Mouse (Mus musculus) NIH3T3 (cell line): Measurements from ENCODE around the gene Sh3bp5.

Experiments
- DNase-seq: peaks from one replicate; pipeline ENCODE4 v3.0.0-alpha.2; 2012; ENCODE audit warnings: low read depth

Gene Sh3bp5

DNA sequence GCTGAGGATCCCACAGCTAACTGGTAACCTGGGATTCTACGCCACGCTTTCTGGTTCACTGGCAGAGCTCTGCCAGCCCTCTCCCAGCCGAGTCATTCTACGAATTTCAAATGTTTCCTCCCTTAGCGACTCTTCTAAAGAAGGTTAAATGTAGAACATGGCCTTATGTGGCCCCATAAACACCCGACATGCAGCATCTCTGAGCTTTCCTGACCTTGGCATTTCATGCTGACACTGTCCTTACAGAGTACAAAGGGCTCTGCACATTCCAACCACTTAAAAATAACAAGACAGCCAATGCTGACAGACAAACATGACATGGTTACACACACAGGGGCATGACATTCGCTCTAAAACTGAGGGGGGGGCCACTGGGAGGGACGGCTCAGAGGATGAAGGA is 27.2 kb downstream of the Sh3bp5 start:
- no peak for DNase-seq

- DNase-seq = no peak
Measured at GRCm38 (mm10) chr14:31407911-31408604, 27.8 kb downstream of the Sh3bp5 start.

DNA sequence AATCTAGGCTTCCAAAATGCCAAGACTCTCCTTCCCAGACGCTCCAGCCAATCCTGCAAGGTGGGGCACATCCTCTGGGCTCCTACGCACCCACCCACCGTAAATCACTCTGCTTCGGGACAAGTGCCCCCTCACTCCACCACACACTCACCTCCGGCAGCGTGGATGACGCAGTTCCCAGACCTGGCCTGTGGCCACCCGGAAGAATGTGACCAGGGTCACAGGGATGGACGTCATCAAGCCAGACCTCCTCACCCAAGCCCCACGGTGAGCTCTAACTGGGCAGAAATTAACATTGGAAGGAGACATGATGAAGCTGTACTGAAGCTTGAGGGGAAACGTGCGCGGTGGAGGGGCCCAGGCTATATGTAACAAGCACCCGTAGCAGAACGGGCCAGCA is 28.7 kb downstream of the Sh3bp5 start:
- no peak for DNase-seq

DNA sequence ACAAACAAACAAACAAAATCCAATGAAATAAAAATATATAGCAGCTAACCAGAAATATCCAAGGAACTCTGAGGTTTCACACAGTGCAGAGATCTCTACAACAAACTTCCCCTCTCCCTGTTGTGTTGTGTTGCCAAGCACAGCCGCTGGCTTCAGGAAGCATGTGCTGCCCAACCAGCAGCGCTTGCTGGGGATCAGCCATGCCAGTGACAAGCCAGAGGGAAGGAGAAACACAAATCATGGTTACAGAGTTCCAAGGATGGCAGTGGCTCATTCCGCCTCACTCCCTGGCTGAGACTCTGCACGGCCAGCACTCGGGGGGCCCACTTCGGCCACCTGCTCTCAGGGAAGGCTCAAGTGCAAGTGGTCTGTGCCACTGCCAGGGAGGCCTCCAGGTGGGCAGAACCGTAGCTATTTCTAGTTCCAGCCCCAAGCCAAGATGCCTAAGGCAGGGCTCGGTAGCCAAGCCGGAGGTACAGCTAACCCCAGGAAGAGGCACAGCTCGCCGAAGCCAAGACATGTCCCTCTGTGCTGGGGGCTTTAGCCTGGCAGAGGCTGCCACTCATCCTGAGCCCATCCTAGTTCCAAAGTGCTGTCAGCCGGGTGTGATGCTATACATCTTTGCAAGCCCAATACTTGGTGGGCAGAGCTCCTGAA is 29.6 kb downstream of the Sh3bp5 start:
- no peak for DNase-seq

GRCm38 (mm10) chr14:31405652-31406051 is 30.2 kb downstream of the Sh3bp5 start:
- DNase-seq = no peak

DNA sequence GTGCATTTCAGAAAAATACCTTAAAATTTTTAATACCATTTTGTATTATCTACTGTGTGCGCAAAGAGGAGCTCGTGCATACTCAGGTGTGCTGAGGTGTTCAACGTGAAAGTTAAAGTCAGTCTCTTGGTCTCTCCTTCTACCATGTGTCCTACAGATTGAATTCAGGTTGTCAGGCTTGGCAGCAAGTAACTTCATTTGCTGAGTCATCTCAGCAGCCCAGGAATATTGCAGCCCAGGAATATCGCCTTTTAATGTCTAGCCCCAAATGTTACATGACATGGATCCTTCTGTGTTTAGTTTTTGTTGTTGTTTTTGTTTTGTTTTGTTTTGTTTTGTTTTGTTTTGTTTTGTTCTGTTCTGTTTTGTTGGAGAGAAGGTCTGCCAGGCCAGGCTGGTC is 31.2 kb downstream of the Sh3bp5 start:
- DNase-seq = peak; percentile 46

DNA sequence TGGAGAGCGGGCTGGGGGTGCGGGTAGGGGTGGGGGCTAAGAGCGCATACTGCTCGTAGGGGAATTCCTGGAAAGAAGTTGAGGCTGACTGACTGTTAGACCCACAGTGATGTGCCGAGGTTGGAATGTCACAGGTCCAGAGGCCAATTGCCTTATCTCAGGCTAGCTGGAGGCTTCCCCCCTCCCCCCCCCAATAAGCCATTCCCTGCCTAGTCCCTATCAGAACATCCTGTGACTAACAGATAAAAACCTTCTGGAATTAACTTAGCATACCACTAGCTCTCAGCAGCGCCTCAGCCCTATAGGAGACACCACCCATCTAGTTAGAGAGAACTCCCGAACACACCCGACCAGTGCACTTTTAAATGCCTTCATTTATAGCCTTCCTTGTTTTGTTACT is 31.9 kb downstream of the Sh3bp5 start:
- DNase-seq = peak; percentile 67

DNA sequence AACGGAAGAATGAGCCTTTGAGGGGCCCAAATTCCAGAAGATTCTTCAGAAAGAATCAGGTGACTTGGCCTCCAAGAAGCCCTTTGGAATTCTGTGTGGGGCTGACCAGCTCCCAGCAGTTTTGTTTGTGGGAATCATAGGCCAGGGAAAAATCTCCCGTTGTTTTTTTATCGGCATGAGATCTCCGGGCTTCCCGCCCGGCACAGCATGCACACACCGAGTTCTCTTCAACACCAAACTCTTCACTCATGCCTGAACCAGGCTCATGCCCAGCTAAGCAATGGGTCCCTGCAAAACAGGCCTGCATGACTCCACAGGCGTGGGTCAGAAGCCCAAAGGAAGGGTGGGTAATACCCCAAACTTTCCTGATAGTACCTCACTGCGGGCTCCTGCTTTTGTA is 32.3 kb downstream of the Sh3bp5 start:
- DNase-seq = peak; percentile 47

DNA sequence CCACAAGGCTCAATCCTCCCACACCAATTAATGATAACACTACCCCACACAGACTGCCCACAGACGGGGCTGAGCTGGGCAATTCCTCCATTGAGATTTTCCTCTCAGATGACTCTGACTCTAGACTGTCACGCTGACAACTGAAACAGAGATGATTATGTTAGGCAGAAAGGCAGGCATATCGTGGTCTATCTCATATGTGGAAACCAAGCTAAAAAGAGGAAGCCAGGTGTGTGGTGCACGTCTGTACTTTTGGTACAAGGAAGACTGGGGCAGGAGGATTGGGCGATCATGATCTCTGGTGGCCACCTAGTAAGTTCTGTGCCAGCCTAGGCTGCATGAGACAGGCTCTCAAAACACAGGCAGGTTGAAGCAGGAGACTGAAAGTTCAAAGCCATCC is 33.2 kb downstream of the Sh3bp5 start:
- DNase-seq = no peak

DNA sequence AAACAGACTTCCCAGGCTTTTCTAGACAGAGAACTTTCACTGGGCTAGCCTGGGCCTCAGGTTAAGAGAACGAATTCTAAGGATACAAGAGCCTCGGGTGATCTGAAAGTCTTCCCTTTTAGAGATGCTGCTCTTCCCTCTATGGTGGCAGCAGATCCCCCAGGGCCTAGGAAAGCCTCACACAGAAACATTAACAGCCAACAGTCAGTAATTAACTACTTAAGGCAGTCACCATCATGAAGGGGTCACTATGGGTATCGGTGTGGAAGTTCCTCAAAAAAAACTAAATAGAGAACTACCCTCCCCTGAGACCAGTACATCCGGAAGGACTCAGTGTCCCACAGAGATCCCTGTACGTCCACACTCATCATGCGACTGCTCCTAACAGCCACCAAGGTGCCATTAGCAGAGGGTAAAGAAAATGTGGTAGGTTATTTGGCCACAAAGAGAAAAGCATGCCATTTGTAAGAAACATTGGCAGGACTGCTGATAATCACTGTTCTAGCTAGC is 33.9 kb downstream of the Sh3bp5 start:
- DNase-seq = no peak

DNA sequence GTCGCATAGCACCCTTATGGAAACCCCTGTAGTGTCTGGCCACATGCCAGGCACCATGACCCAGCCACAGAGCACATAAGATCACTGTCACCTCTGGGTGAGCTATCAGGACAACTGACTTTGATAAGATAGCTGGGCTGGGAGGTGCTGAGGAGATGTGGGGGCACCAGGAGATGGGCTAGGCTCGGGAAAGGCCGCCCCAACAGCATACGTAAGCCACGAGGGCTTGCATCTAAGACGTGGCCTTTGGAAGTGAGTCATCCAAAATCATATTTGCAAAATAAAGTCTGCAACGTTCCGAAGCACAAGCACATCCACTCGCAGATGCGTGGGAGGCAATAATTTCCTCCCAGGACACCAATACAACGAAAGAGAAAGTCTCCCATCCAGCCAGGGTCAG is 35.0 kb downstream of the Sh3bp5 start:
- peak; percentile 73 for DNase-seq

- no peak for DNase-seq
Measured at GRCm38 (mm10) chr14:31400246-31400645, 35.6 kb downstream of the Sh3bp5 start.

DNA sequence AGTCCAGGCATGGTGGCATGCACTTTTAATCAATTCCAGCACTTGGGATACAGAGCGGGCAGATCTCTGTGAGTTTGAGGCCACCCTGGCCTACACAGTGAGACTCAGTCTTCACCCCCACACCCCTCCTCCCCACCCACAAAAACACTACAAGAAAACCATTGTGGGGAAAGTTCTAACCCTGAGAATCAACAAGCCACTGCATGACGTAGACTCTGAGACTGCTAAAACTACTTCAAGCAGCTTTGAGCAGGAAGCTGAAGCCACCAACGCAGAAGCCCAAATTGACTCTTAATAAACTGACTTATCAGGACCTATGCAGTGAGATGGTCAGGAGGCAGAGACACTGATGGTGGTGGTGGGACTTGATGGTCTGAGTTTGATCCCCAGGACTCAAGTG is 36.6 kb downstream of the Sh3bp5 start:
- DNase-seq = no peak

GRCm38 (mm10) chr14:31398819-31399218 is 37.1 kb downstream of the Sh3bp5 start:
- no peak for DNase-seq

GRCm38 (mm10) chr14:31397791-31398595 is 37.9 kb downstream of the Sh3bp5 start:
- no peak for DNase-seq

- DNase-seq = no peak
Measured at GRCm38 (mm10) chr14:31397353-31397752, 38.5 kb downstream of the Sh3bp5 start.

- DNase-seq = no peak
Measured at GRCm38 (mm10) chr14:31396428-31396827, 39.5 kb downstream of the Sh3bp5 start.

GRCm38 (mm10) chr14:31395629-31396199 is 40.2 kb downstream of the Sh3bp5 start:
- no peak for DNase-seq

DNA sequence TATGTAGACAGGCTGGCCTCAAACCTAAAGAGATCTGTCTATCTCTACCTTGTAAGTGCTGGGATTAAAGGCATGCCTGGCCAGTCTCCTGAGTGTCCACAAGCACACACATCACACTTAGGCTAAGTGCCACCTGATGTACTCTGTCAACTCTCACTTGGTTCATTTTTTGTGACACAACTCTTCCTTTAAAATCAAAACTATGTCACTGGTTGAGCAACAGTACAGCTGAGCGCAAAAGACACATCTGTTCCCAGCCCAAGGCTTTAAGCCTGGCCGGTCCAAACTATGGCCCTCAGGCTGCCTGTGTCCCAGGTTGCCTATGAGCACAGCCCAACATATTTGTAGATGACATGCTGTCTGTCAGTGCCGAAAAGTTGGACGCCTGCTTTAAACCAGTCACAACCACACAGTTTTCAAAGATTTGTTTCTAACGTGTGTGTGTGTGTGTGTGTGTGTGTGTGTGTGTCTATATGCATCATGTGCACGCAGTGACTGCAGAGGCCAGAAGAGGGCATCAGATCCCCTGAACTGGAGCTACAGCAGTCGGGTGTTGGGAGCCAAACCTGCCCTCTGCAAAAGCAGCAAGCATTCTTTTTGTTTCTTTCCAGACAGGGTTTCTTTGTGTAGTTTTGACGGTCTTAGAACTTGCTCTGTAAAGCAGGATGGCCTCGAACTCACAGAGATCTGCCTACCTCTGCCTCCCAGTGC is 40.9 kb downstream of the Sh3bp5 start:
- no peak for DNase-seq

DNA sequence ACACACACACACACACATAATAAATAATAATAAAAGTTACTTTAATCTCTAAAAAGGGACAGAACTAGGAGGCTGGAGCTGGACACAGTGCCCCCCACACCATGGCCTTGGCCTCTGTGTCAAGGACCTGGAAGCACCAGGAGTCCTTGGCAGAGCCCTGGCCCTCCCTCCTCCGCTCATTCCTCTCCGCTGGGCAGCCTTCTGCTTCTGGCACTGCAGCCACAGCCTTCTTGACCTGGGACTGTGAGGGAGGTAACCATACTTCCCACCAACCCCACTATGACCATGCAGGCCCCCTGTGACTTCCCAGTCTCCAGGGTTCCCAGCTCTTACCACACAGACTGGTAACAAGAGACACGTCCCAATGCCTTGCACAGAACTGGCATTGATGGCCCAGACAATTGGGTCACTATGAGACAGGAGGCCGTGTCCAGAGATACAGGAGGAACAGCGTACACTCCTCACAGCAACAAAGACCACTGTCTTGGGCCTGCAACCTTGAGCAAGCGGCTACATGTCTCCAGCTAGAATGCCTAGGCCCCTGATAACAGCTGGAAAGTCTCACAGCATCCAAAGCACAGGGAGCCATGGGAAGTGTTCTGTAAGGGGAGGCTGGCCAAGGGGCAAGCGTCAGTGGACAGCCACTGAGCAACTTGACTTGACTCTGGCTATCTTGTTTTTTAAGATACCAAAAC is 41.8 kb downstream of the Sh3bp5 start:
- no peak for DNase-seq

DNA sequence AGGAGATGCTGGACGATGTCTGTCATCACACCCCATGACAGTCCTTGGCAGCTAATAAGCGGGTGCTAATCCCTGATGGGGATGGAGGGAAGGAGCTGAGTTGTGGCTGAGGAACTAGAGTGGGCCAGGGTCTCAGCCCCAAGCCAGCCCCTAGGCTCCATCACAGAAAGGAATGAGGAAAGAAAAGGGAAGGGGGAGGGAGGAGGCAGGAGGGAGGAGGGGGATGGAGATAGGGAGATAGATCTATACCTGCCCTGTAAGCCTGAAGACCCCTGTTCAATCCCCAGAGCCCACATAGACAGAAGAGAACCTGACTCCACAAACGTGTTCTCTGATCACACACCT is 42.4 kb downstream of the Sh3bp5 start:
- DNase-seq = no peak
